Mouse (Mus musculus) kidney, embryonic 15.5 days (tissue): ENCODE results near the gene Frem1. TPM values are rescaled to one million over a fixed set of nuclear protein-coding genes. Genes with fewer than 3 reads are reported as not detected.

Experiments
- ATAC-seq: fragments of 200-750 bp; cut with Nextera tagmentation; replicated peaks from 2 replicates; pipeline ENCODE4 v1.8.0; 2017; ENCODE audit warnings: moderate TSS enrichment; ENCODE audit not compliant: low FRiP score
- H3K27ac ChIP-seq: fragments of 300-500 bp; sonication (generic); 2 replicates; pipeline ENCODE4 v1.5.1; 2015; ENCODE audit warnings: mild to moderate bottlenecking, inconsistent platforms
- H3K27me3 ChIP-seq: fragments of 300-500 bp; sonication (generic); 2 replicates; pipeline ENCODE4 v1.6.1; 2015; ENCODE audit warnings: inconsistent platforms
- H3K36me3 ChIP-seq: fragments of 300-500 bp; sonication (generic); 2 replicates; pipeline ENCODE4 v1.6.1; 2015; ENCODE audit warnings: inconsistent platforms
- H3K4me1 ChIP-seq: fragments of 300-500 bp; sonication (generic); 2 replicates; pipeline ENCODE4 v1.6.1; 2015; ENCODE audit warnings: inconsistent platforms
- H3K4me2 ChIP-seq: fragments of 300-500 bp; sonication (generic); 2 replicates; pipeline ENCODE4 v1.6.1; 2015; ENCODE audit warnings: moderate library complexity, mild to moderate bottlenecking, inconsistent platforms
- H3K4me3 ChIP-seq: fragments of 300-500 bp; sonication (generic); replicated peaks from 2 replicates; pipeline ENCODE4 v1.5.1; 2015; ENCODE audit warnings: mild to moderate bottlenecking, inconsistent platforms
- H3K9ac ChIP-seq: fragments of 300-500 bp; sonication (generic); 2 replicates; pipeline ENCODE4 v1.6.1; 2015; ENCODE audit warnings: mild to moderate bottlenecking, inconsistent platforms
- H3K9me3 ChIP-seq: fragments of 300-500 bp; sonication (generic); replicated peaks from 2 replicates; pipeline ENCODE4 v1.6.1; 2016; ENCODE audit warnings: inconsistent platforms
- WGBS: fragments of 180-500 bp; shearing (Covaris S2); methylation state at CpG from one replicate; pipeline ENCODE4 v1.1.7; 2015; ENCODE audit warnings: mixed read lengths; 5-methylcytosine and 5-hydroxymethylcytosine counted together
- polyA plus RNA-seq: library from polyadenylated mRNA; unstranded; fragments of >200 nt; fragmentation: Nextera tagmentation; extraction: Ambion mirVana; gene quantifications from 2 replicates; pipeline ENCODE4 v1.2.1, GENCODE M21; 2015

The Frem1 gene
- polyA plus RNA-seq, 1 experiment from 2014 or later: 24.3 TPM

GRCm38 (mm10) chr4:83053206-83053605 is 1.1 kb upstream of the Frem1 start:
- Histone ChIP-seq H3K4me2 (no peak overlapping the region), H3K4me3 (no peak overlapping the region), H3K27me3 (no peaks in the 10 kb centered on the region), H3K27ac (0 out of 2 replicates have a peak overlapping the region, but pooled peaks have one; percentile 75), H3K36me3 (no peaks in the 10 kb centered on the region), H3K4me1 (peaks cover 45% of the 10 kb centered on the region), H3K9me3 (no peaks in the 10 kb centered on the region), H3K9ac (no peak overlapping the region)
- ATAC-seq: no peak
- 87% methylated on average over 8 of the region's 8 CpGs for WGBS

GRCm38 (mm10) chr4:83051176-83051575 is 963 bp downstream of the Frem1 start:
- Histone ChIP-seq H3K36me3 (no peaks in the 10 kb centered on the region), H3K27ac (peak overlapping the region; percentile 75), H3K4me2 (peak overlapping the region; percentile 60), H3K4me3 (peak overlapping the region; percentile 50), H3K27me3 (no peaks in the 10 kb centered on the region), H3K9ac (peak overlapping the region; percentile 46), H3K4me1 (peaks cover 62% of the 10 kb centered on the region), H3K9me3 (no peaks in the 10 kb centered on the region)
- no peak for ATAC-seq
- WGBS: 10% methylated on average over 8 of the region's 8 CpGs

- ATAC-seq: no peak
- Histone ChIP-seq H3K4me1 (peaks cover 70% of the 10 kb centered on the region), H3K27me3 (no peaks in the 10 kb centered on the region), H3K27ac (peak overlapping the region; percentile 75), H3K4me2 (peak overlapping the region; percentile 60), H3K9me3 (no peaks in the 10 kb centered on the region), H3K36me3 (no peaks in the 10 kb centered on the region), H3K4me3 (peak overlapping the region; percentile 50), H3K9ac (peak overlapping the region; percentile 45)
- 31% methylated on average over 5 of the region's 5 CpGs for WGBS
Observed at GRCm38 (mm10) chr4:83050151-83050796, 1.9 kb downstream of the Frem1 start.

GRCm38 (mm10) chr4:83049288-83049687 is 2.9 kb downstream of the Frem1 start:
- Histone ChIP-seq H3K4me2 (peak overlapping the region; percentile 60), H3K9ac (no peak overlapping the region), H3K36me3 (no peaks in the 10 kb centered on the region), H3K27ac (no peak overlapping the region), H3K9me3 (no peaks in the 10 kb centered on the region), H3K4me3 (peak overlapping the region; percentile 50), H3K27me3 (no peaks in the 10 kb centered on the region), H3K4me1 (peaks cover 71% of the 10 kb centered on the region)
- ATAC-seq: no peak; the same call in 1 of the 2 replicates
- WGBS: 24% methylated on average over 3 of the region's 3 CpGs

- peak overlapping the region; percentile 50 for H3K4me3 ChIP-seq
- H3K4me2 ChIP-seq: peak overlapping the region; percentile 60
- no peaks in the 10 kb centered on the region for H3K36me3 ChIP-seq
- H3K27me3 ChIP-seq: no peaks in the 10 kb centered on the region
- no peak for ATAC-seq
- H3K4me1 ChIP-seq: peaks cover 71% of the 10 kb centered on the region
- WGBS: 29% methylated on average over 2 of the region's 2 CpGs
- H3K9me3 ChIP-seq: no peaks in the 10 kb centered on the region
- H3K27ac ChIP-seq: peak overlapping the region; percentile 38; the same call in 1 of the 2 replicates
- H3K9ac ChIP-seq: 0 out of 2 replicates have a peak overlapping the region, but pooled peaks have one; percentile 17
Observed at GRCm38 (mm10) chr4:83048561-83048960, 3.6 kb downstream of the Frem1 start.

- H3K27ac ChIP-seq: no peak overlapping the region
- no peak for ATAC-seq
- peak overlapping the region; percentile 60 for H3K4me2 ChIP-seq
- WGBS: 37% methylated on average over 2 of the region's 2 CpGs
- H3K27me3 ChIP-seq: no peaks in the 10 kb centered on the region
- H3K36me3 ChIP-seq: 0 out of 2 replicates have a peak, but pooled peaks cover 6% of the 10 kb centered on the region
- H3K9me3 ChIP-seq: no peaks in the 10 kb centered on the region
- peaks cover 57% of the 10 kb centered on the region for H3K4me1 ChIP-seq
- H3K4me3 ChIP-seq: no peak overlapping the region
- H3K9ac ChIP-seq: no peak overlapping the region
Observed at GRCm38 (mm10) chr4:83046806-83047205, 5.3 kb downstream of the Frem1 start.

GRCm38 (mm10) chr4:83046069-83046468 is 6.1 kb downstream of the Frem1 start:
- Histone ChIP-seq H3K4me2 (peak overlapping the region; percentile 60; the same call in 1 of the 2 replicates), H3K4me3 (no peak overlapping the region), H3K27me3 (no peaks in the 10 kb centered on the region), H3K36me3 (0 out of 2 replicates have a peak, but pooled peaks cover 6% of the 10 kb centered on the region), H3K27ac (no peak overlapping the region), H3K9me3 (no peaks in the 10 kb centered on the region), H3K9ac (no peak overlapping the region), H3K4me1 (peaks cover 53% of the 10 kb centered on the region)
- ATAC-seq: no peak
- WGBS: 48% methylated on average over 3 of the region's 3 CpGs

- Histone ChIP-seq H3K27ac (0 out of 2 replicates have a peak overlapping the region, but pooled peaks have one; percentile 2), H3K36me3 (0 out of 2 replicates have a peak, but pooled peaks cover 6% of the 10 kb centered on the region), H3K9ac (no peak overlapping the region), H3K9me3 (no peaks in the 10 kb centered on the region), H3K4me1 (peaks cover 52% of the 10 kb centered on the region), H3K4me3 (no peak overlapping the region), H3K27me3 (no peaks in the 10 kb centered on the region), H3K4me2 (no peak overlapping the region)
- 51% methylated on average over 6 of the region's 6 CpGs for WGBS
- ATAC-seq: no peak
Observed at GRCm38 (mm10) chr4:83045266-83045665, 6.9 kb downstream of the Frem1 start.

- Histone ChIP-seq H3K9ac (no peak overlapping the region), H3K4me3 (no peak overlapping the region), H3K9me3 (no peaks in the 10 kb centered on the region), H3K4me2 (no peak overlapping the region), H3K27me3 (no peaks in the 10 kb centered on the region), H3K36me3 (peaks cover 21% of the 10 kb centered on the region), H3K4me1 (peaks cover 16% of the 10 kb centered on the region), H3K27ac (no peak overlapping the region)
- peak; percentile 73 for ATAC-seq
- 48% methylated on average over 3 of the region's 3 CpGs for WGBS
Observed at GRCm38 (mm10) chr4:83040780-83041179, 11.4 kb downstream of the Frem1 start.

GRCm38 (mm10) chr4:83032780-83033179 is 19.4 kb downstream of the Frem1 start:
- H3K4me1 ChIP-seq: peaks cover 8% of the 10 kb centered on the region; the same call in 1 of the 2 replicates
- 20% methylated on average over 1 of the region's 1 CpGs for WGBS
- no peak overlapping the region for H3K4me2 ChIP-seq
- no peaks in the 10 kb centered on the region for H3K9me3 ChIP-seq
- no peaks in the 10 kb centered on the region for H3K27me3 ChIP-seq
- H3K36me3 ChIP-seq: peaks cover 11% of the 10 kb centered on the region; the same call in 1 of the 2 replicates
- no peak overlapping the region for H3K9ac ChIP-seq
- no peak overlapping the region for H3K4me3 ChIP-seq
- no peak overlapping the region for H3K27ac ChIP-seq
- peak; percentile 76 for ATAC-seq

- no peaks in the 10 kb centered on the region; the same call in 1 of the 2 replicates for H3K36me3 ChIP-seq
- H3K27ac ChIP-seq: no peak overlapping the region
- 19% methylated on average over 3 of the region's 3 CpGs for WGBS
- no peaks in the 10 kb centered on the region for H3K9me3 ChIP-seq
- H3K4me3 ChIP-seq: no peak overlapping the region
- ATAC-seq: no peak
- H3K27me3 ChIP-seq: no peaks in the 10 kb centered on the region
- peaks cover 8% of the 10 kb centered on the region; the same call in 1 of the 2 replicates for H3K4me1 ChIP-seq
- no peak overlapping the region for H3K9ac ChIP-seq
- H3K4me2 ChIP-seq: no peak overlapping the region
Observed at GRCm38 (mm10) chr4:83031591-83031990, 20.5 kb downstream of the Frem1 start.

GRCm38 (mm10) chr4:83030097-83030496 is 22.0 kb downstream of the Frem1 start:
- H3K4me3 ChIP-seq: no peak overlapping the region
- no peak overlapping the region for H3K27ac ChIP-seq
- no peaks in the 10 kb centered on the region for H3K27me3 ChIP-seq
- H3K4me1 ChIP-seq: peaks cover 8% of the 10 kb centered on the region; the same call in 1 of the 2 replicates
- H3K36me3 ChIP-seq: no peaks in the 10 kb centered on the region; the same call in 1 of the 2 replicates
- no peak overlapping the region for H3K9ac ChIP-seq
- WGBS: 65% methylated on average over 6 of the region's 6 CpGs
- no peaks in the 10 kb centered on the region for H3K9me3 ChIP-seq
- no peak overlapping the region for H3K4me2 ChIP-seq
- ATAC-seq: no peak
